Mouse (Mus musculus) central nervous system, embryonic 11.5 days (tissue): Measurements from ENCODE around the gene Slc25a3. TPM values are rescaled to one million over a fixed set of nuclear protein-coding genes. Genes with fewer than 3 reads are reported as not detected.

Experiments used
- polyA plus RNA-seq: library from polyadenylated mRNA; depleted of rRNA; stranded (reverse); fragments of >200 nt; gene quantifications from 2 replicates; pipeline ENCODE4 v1.2.3, GENCODE M21; 2012; rRNA removed

Gene Slc25a3
- polyA plus RNA-seq, result 325 and 420 TPM in 2 replicates

DNA sequence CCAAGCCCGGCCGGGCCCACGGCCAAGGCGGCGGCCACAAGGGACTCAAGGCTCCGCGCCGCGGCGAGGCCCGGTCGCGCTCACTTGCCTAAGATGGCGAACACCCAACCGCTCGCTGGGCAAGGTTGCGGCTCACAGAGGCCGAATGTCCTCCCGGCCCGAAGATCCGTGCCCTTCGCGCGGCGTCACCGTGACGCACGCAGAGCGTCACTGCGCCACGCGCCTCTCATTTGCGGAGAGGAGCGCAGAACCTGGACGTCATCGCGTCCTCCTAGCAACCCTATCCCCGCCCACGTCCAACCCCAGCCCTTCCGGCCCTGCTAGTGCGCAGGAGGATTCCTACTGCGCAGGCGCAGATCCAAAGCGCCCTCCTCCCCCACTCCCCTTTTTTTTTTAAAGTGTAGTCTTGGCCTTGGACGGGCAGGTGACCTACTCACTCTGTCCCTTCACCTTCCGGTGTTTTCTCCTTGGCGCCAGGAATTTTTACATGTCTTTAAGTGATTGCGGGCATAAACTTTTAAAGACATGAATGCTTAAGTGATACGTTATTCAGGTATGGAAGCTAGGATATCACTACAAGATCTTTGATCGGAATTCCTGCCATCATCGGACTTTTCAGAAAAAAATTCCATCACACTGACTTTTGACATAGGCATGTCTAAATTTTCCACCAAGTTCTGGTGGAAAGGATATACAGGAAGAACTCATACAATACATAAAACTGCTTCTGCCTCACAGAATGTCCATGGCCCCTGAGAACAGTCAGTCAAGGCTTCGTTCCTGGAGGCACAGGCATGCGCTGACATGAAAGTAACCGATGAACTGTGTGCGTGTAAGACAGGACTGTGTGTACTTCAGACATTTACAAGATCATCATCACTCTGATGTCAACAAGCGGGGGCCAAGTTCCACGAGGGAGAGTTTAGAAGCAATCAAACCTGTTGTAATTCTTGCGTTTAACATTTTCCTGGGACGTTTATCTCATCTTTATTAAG lies at the start of gene Slc25a3:
Gene Slc25a3, minus strand, starts transcription at position 232 of the 995 bp plus-strand sequence.

DNA sequence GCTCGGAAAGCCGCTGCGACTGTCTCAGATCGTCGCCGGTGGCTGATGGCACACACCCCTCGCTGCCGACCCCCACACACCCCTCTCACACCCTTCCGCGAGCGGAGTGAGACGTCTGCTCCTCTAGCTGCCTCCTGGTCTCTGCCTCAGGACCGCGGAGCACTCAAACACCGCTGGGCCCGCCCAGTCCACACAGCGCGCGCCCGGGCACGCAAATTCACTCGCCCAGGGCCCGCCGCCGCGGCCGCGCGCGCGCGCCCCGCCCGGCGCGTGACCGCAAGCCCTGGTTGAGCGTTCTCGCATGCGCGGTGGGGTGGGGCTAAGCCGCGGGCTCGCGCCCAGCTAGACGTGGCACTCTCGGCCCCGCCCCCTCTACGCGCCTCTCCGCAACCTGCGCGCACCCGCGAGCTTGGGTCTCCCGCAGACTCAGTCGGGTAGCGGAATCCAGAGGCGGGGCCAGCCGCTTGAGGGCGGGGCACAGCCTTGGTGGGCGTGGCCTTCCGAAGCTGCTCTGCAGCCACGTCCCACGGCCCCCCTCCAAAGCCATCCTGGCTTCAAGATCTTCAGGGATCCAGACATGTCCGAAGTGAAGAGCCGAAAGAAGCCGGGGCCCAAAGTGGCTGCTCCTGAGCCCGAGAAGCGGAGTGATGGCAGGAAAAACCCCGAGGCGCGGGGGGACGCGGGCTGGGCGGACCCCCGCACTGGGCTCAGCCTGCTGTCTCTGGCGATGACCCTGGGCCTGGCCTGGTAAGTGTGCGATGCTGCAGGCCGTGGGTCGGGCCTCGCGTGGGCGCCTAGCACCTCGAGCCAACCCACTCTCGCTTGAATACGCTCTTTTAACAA lies 41.1 kb downstream of the Slc25a3 start, which contains the start of the genes Apaf1 and Ikbip:
Gene Apaf1, minus strand, starts transcription at position 221 of the 843 bp plus-strand sequence.
Gene Ikbip, plus strand, starts transcription at position 391 of the 843 bp plus-strand sequence.

Other genes starting within 250 kb of the Slc25a3 start
- 34.9 and 37.3 TPM in 2 replicates for gene Apaf1, start 41.3 kb downstream of the Slc25a3 start, polyA plus RNA-seq
- 16.1 and 17.8 TPM in 2 replicates for gene Ikbip, start 41.1 kb downstream of the Slc25a3 start, polyA plus RNA-seq
- gene Tmpo, start 57.3 kb upstream of the Slc25a3 start, polyA plus RNA-seq, result 390 and 423 TPM in 2 replicates